Mouse (Mus musculus) monocyte, adult 2 months (primary cell): Measurements from ENCODE around the gene Nudt22.
"Not testable (repeated sequence)": the region's sequence is repeated elsewhere in the genome, so short reads cannot be mapped to it uniquely, and the experiment has no call there.

ENCODE experiments used
- DNase-seq, 2 experiments: peaks; one replicate each; pipeline ENCODE4 v3.0.0; 2022; ENCODE audit warnings: low spot score in 2 of 2, low read depth in 1 of 2

The Nudt22 gene

DNA sequence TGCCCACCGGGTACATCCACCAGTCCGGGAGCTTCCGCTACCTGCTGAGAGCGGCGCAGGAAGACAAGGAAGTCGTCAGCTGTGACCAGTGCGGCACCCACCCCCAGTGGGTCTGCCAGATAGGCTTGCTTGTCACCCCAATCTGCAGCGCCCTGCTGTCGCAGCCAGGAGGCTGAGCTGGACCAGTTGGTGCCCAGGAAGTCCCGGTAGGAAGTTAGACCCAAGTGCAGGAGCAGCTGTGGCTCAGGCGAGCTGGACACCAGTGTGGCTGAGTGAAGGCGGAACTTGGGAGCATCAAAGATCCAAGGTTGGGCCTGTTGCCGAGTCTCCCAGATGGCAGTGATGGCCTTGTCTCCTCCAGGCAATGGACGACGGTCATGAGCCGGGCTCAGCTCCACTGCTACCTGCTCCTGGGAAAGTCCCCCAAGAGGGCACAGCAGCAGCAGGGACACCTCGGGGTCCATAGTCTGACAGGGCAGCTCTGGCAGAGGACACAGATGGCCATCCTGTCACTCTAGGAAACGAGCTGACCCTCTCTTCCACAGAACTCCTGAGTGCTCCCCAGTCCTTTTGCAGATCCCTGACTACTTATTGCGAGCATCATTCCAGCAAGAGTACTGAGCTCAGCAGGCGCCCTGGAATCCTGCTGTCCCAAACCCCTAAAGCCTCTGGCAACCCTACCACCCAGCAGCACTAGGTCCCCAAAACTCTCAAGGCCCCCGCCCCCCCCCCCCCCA, 494 bp downstream of the Nudt22 start:
- DNase-seq = no peak

DNA sequence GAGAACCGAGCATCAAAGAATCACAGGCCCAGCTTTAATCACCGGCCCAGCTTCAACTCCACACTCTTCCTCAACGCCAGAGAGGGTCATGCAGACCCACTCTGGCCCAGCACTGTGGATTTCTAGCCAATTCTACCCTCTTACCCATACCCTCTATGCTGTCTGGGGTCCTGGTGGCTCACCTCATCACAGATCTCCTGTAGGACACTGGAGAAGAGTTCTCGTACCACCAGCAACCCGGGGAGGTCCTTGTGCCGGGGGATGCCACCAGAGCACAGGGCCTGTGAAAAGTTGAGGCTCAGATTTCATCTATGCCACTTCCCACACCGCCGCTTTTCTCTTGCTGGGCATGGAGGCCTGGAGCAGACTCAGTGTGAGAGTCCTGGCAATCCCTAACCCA, 1.4 kb downstream of the Nudt22 start:
- DNase-seq = no peak

DNA sequence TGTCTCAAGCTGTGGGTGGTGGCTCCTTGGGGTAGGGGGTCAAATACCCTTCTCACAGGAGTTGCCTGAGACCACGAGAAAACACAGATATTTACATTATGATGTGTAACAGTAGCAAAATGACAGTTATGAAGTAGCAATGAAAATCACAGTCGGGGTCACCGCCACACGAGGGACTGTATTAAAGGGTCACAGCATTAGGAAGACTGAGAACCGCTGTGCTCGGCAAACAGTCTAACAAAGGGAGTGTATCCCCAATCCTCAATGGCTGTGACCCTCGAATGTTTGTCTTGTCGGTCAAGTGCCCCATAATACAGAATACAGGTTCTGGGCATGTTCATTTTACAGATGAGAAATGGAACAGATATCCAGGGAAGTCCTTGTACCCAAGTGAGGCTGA, 1.9 kb downstream of the Nudt22 start:
- DNase-seq = no peak

DNA sequence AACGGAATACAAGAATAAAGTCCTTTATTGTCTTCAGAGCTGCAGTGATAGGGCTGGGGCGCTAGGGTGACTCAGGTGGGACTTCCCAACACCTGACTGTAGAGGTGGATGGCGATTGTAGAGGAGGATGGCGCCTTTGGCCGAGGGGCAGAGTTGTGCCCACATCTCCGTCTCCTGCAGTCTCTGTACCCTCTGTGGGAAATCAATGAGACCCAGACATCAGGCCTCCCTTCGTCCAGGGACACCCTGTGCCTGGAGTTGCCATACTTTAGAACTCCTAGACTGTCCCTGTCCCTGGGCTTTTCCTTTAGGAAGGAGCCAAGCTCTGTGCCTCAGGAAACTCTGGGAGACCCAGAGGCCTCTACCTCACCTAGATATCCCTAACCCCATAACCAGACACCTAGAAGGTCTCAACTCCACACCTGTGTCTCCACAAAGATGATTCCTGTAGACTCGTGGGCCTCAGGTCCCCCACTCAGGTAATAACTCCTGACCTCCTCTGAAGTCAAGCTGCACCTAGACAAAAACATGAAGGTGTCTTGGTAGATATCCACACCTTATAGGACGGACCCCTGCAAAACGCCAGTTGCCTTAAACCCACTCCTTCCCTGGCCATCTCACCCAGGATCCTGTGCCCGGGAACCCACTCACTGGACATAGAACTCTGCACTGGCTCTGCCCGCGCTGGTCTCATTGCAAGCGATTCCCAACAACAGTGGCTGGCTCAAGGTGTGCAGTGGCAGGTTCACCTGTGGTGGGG, 2.7 kb downstream of the Nudt22 start:
- no peak for DNase-seq

DNA sequence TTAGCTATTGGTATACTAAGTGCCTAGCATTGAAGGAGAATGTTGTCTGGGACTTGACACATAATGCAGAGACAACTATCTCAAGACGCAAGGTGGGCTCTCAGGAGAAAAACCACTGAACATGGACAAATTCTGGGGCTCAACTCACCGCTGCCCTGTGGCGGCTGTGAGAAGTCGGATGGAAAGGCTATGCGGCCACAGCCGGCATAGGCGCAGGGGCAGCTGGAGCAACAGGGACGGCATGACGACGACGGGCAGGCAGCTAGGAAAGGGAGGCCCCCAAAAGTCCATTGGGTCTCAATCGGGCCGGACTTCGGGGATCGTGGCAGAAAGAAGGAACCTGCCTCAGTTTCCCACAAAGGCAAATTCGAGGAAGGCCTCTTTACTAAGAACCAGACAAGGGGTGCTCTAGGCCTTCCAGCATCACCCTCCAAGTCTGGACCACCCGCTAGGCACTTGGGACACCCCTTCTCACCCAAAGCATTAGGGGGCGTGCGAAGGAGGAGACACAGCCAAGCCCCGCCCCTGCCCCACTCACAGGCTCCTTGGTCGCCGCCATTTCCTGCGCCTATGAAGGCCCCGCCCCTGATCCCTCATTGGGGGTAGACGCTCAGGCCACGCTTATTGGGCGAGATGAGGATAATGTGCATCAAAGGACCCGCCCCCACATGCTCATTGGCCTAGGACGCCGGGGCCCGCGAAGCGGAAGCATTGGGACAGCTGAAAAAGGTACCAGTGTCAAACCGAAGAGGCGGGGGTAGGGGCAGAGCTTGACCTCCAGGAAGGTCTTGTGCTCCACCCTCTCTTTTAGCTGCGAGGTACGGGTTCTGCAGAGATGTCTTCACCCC, 3.7 kb downstream of the Nudt22 start, which contains the start of gene Dnajc4:
Gene Dnajc4, minus strand, starts transcription at position 562 of the 848 bp plus-strand sequence.
- DNase-seq = peak; percentile 90 to 91

DNA sequence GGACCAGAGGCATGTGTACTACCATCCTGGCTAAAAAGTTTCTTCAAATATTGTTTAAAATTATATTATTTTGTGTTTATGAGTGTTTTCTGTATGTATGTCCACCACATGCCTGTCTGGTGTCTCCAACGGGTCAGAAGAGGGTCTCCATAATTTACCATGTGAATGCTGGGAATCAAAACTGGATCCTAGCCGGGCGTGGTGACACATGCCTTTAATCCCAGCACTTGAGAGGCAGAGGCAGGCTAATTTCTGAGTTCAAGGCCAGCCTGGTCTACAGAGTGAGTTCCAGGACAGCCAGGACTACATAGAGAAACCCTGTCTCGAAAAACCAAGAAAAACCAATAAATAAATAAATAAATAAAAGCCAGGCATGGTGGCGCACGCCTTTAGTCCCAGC, 4.8 kb downstream of the Nudt22 start:
- not testable (repeated sequence) for DNase-seq

DNA sequence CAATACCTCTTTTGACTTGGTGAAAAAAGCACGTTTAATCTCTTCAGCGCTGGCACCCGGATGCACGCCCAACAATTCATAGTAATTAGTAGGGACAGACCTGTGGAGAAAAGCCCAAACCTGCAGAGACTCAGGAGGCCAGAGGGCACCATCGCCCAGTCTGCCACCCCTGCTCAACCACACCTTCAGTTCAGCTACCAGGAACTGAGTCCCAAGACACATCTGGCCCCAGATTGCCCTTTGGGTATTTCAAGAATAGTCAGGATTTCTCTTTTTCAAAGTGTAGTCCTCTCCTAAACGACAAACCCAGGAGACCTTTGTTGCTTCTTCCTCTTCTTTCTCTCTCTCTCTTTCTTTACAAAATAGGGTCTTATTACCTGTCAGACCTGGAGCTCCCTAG, 5.2 kb downstream of the Nudt22 start:
- DNase-seq = no peak

DNA sequence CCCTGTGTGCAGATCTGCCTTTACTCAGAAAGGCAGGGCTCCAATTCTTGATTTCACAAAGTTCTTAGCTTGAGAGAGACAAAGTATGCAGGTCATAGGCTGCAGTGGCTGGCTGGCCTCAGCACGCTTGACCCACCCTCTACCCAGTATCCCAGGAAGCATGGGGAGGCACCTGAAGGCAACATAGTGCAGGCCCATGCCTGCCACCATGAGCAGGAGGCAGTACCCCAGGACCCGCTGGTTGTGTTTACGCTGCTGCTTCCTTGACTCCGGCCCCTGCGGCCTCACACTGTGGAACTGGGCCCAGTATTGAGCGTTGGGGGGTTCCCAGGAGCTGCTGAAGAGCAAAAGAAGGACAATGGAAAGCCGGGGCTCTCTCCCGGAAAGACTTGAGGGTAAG, 6.7 kb downstream of the Nudt22 start:
- DNase-seq = no peak

DNA sequence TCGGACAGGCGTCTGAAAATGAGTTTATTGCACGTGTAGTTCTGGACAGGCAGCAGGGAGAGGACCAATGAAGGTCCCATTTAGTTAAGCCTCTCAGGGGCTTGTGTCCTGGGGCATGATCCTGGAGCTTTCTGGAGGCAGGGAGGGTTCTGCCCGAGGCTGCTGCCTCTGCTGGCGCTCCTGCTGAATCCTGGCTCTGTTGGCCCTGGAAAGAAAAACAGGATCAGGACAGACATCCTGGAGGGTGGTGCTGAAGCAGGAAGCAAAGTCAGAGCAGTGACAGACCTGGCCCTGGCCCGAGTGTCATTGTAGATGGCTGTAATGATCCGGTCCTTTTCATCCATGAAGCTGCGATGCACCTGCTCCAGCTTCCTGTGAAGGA, 8.0 kb downstream of the Nudt22 start:
- DNase-seq = no peak

DNA sequence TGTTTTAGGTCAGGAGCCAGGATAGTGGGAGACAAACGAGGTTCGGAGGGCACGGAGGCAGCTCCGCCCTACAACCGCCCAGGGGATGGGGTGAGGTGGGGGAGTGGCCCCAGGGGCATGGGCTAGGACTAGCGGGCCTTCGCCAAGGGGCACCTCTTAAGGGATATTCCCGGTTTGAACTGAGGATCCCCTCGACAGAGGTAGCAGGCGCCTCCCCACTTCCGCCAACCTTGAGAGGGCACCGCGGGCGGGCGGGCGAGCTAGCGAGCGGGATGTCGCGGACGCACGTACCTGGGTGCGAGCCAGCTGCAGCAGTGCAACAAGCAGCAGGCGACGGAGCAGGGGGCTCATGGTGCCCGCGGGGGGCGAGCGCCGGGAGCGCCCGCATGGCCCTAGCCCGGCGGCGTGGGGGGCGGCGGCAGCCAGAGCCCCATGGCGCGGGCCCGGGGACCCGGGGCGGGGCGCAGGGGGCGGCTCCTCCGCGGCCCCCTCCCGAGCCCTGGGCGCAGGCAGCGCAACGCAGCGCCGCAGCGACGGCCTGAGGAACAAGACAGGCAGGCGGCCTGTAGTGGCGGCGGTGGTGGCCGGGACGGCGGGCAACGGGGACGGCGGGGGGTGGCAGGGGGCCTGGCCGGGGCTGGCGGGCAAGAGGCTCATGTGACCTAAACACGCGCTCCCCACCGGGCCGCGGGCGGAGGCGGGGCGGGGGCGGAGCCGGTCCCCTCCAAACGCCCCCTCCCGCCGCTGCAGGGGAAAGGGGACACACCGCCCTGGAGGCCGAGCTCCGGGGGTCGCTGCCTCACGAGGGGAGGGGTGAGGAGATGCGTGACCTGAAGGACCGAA, 8.6 kb downstream of the Nudt22 start, which contains the start of gene Vegfb:
Gene Vegfb, minus strand, starts transcription at position 591 of the 843 bp plus-strand sequence.
- no peak for DNase-seq

DNA sequence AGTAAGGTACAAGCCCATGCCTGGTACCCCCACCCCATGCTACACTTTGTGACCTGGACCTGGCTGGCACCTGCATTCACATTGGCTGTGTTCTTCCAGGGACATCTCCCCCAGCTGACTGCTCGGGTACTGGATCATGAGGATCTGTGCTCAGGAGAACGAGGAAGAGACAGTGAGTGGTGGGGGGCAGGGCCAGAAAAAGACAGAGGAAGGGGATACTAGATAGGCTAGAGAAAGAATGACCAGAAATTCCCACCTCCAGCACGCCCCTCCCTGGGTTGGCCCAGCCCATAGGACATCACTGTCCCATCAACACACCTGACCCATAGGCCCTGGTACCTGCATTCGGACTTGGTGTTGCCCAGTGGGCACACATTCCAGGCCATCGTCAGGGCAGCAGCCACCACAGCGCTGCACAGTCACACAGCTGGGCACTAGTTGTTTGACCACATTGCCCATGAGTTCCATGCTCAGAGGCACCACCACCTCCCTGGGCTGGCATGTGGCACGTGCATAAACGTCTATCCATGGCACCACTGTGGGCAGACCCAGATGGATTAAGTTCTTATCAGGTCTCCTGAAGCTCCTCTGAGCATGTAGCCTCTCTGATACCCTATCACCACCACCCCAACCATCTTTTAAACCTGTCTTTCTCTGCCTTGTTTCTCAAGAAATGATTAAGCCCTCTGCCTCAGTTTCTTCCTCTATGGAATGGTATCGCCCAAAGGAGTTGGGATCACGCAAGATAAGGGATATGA, 9.8 kb downstream of the Nudt22 start:
- DNase-seq = no peak

DNA sequence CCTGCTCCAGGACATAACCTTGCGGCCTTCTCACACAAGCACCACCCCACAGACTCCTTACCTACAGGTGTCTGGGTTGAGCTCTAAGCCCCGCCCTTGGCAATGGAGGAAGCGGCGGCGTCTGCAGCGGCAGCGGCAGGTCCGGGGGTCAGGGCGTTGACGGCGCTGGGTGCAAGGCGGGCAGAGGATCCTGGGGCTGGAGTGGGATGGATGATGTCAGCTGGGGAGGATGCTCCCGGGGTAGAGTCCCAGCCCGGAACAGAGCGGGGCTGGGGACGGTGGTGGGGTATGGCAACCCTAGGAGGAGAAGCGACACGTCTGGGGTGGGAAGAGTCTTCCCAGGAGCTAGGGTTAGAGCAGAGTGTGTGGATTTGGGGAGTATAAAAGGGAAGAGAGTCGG, 10.6 kb downstream of the Nudt22 start:
- no peak for DNase-seq

DNA sequence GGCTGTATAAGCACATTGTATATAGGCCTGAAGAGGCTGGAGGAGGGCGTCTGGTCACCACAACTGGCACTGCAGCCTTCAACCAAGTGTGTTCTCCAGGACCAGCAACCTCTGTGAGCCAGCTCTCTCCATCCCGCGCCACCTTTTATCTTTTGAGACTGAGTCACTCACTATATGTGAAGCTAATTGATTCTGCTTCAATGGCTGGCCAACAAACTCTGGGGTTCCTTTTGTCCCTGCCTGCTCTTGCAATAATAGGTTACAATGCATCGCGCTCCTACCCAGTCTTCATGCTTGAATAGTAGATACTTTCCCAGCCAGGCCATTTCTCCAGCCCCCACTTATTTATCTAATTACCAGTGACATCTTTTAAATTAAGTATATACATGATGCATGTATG, 12.3 kb downstream of the Nudt22 start:
- DNase-seq = no peak

DNA sequence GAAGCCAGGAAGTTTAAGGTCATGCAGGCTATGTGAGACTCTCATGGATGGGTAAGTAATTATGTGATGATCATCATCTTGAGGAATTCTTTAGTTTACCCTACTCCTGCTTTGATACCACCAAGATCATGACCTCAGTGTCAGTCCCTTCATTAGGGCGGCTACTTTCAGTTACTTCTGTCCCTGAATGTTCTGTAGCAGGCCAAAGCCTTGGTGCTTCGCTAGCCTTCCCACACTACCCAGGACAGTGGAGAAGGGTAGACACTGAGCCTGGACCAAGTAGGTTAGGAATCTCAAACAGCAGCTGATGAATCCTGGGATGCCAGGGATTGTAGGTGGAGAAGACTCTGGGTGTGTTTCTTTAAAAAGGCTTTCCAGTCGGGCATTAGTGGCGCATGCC, 14.5 kb downstream of the Nudt22 start:
- no peak for DNase-seq

DNA sequence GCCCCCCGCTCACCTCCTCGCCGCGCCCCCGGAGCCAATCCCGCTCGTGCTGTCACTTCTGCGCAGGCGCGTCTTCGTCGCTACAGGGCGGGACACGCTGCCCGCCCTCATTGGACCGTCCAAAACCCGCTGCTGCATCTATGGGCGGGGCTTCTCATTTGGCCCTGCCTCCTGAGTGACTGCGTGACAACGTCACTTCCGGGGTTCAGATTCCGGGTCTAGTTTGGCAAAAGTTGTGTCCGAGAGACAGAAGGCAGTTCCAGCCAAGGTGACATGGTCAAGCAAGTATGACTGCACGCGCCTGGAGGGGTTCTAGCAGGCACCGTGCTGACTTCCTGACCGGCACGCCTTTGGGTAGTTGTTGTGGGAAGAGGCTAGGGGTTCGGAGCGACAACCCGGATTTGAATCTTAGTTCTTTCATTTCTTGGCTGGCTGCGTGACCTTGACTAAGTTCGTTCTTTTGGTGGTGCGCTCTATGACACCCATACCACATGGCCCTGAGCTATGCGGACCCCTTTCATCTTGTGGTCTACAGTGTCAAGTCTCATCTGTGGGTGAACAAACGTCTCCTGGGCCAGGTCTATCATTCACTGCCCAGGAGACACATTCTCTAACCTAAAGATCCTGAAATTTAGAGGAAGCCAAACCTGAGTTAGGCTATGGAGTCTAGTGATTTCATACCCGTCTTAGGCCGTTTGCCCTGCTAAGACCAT, 15.4 kb downstream of the Nudt22 start, which contains the start of gene Fkbp2:
Gene Fkbp2, minus strand, starts transcription at position 121 of the 713 bp plus-strand sequence.
- DNase-seq = peak; percentile 97 to 98

DNA sequence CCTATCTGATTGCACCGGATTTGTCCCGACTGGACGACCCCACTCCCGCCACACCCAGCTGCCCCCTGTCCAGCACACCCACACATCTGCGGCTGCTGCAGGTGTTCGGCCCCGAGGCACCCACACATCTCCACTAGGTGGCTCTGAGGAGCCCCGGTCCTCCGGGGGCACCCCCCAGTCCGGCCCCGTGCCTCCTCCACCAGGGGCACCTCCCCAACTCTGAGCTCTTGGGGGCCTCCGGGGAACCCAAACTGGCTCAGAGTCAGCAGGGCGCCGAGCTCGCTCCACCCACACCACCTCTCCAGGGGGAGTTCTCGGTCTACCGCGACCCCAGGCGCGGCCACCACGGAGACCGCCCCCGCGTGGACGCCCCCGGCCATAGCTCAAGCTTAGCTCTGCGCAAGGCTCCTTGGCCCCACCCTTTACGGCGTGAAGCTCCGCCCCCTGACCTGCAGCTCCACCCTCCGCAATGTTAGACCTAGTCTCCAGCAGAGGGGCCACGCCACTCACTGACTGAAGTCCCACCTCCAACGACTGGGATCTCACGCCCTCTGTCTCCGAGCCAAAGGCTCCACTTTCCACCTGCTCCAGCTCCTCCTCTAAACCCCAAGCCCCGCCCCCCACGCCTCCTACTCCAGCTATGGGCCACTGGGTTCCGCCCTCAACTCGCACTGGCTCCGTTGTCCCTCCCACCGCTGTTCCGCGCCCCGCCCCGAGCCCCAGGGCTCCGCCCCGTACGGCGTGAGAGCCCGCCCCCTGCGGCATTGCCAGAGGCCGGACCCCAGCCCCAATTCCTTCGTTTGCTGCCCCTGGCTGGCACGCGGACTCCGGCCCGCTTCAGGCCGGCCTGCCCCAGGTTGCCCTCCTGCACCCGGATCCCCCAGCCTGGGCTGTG, 16.2 kb downstream of the Nudt22 start:
- peak; percentile 98 to 99 for DNase-seq

DNA sequence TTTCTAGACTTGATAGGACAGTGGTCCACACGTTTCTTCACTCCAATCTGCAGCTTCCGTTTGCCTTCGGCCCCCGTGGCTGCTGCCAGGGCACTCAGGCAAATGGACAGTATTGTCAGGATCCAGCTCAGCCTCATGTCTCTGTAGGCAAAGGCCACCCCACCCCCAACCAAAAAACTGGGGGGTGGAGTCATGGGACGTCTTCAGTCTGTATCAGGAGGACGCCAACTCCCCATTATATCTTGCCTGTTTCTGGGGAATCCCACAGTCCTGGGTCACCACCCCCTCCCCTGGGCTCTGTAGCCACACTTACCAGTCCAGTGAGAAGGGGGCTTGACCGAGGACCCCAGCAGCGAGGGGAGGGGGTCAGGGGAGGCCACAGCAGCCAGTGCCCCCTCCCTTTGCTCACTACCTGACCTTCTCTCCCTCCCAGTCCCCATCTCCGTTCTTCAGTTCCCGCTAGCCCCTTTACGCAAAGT, 16.9 kb downstream of the Nudt22 start:
- DNase-seq = no peak

DNA sequence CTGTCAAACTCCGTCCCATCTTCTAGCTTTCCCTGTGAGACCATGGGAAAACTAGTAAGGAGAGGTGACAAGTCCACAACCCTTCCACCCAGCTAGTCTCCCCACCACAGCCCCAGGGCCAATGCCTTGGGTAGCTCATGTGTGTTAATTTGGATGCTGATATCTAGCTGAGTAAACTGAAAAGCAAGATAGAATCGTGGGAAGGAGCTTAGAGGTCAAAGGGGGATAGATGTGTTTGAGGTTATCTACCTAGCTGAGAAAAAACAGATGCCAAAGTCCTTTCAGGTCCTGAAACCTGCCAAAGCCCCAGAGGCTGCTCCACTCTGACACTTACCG, 17.3 kb downstream of the Nudt22 start:
- no peak for DNase-seq
